Mouse (Mus musculus): ENCODE data around the gene Noxred1. TPM values are rescaled to one million over a fixed set of nuclear protein-coding genes. Genes with fewer than 3 reads are reported as not detected.
A peak's percentile ranks its signal among the peaks of the same experiment; 100 is the strongest.
"Not testable (repeated sequence)": the region's sequence is repeated elsewhere in the genome, so short reads cannot be mapped to it uniquely, and the experiment has no call there.

Noxred1 gene
- polyA plus RNA-seq, 1 experiment from 2014 or later, result 1.6 TPM

DNA sequence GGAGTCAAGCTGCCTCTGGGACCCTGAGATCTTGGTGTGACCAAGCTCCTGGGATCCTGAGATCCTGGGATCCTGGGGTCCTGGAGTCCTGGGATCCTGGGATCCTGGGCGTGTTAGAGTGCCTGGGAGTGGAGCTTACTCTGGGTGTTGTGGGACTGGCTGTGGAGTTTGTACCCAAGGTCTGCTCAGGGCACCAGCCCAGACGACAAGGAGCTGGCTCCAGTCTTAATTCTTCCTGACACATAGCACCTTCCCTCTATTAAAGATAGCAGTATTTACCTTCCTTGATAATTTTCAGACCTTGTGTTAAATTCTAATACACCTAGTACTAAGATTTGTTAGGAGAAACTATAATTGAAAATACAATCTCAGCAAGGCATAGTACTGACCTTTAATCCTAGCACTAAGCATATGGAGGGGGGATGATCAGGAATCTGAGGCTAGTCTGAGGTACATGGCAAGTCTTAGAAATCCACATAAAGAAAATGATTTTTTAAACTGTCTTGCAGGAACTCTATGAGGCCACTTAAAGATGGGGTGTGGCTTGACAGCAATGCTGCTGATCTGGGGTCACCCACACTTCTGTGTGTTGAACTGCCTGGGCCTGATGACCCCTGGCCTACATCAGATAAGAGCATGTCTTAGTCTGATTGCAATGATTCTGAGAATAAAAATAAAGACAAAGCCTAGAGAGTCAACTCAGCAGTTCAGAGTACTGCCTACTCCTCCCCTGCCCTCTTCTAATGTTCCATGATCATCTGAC lies 25.5 kb downstream of the Noxred1 start:
- no peaks in the 10 kb centered on the region for H3K4me1 ChIP-seq (replicated peaks; ENCODE audit: control insufficient read depth, insufficient read depth, low read length)
- H3K9me3 ChIP-seq (ENCODE audit: control insufficient read depth, low read length), result no peaks in the 10 kb centered on the region
- H3K4me2 ChIP-seq (ENCODE audit: low read length), result no peak overlapping the region
- no peaks in the 10 kb centered on the region for H3K36me3 ChIP-seq (ENCODE audit: control insufficient read depth, insufficient read depth)
- H3K4me3 ChIP-seq (replicated peaks; ENCODE audit: low read length), result no peak overlapping the region
- no peak overlapping the region for H3K27ac ChIP-seq (ENCODE audit: low read length)
- no peaks in the 10 kb centered on the region for H3K27me3 ChIP-seq (replicated peaks; ENCODE audit: control insufficient read depth, insufficient read depth, low read length)
- no peak overlapping the region for H3K9ac ChIP-seq (replicated peaks; ENCODE audit: low read depth, low read length)
- ATAC-seq, result no peak
- WGBS, result 60% methylated on average over 2 of the region's 2 CpGs

DNA sequence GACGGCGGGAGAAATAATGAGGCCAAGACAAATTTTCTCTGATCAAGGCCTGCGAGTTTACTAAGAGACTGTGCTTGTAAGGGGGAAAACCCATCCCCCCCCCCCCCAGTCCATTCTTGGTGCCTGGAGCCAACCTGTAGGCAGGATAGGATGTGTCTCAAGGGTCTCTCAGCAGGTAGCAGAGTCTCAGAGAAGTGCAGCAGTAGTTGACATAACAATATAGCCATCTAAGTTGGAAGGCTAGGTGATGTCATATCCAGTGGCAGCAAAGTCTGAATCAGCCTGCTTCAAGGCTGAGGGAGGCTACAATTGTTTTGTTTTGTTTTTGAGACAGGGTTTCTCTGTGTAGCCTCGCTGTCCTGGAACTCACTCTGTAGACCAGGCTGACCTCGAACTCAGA lies 32.7 kb downstream of the Noxred1 start:
- ATAC-seq; H3K36me3 ChIP-seq (ENCODE audit: control insufficient read depth, insufficient read depth); H3K4me1 ChIP-seq (replicated peaks; ENCODE audit: control insufficient read depth, insufficient read depth, low read length); H3K27ac ChIP-seq (ENCODE audit: low read length); H3K4me2 ChIP-seq (ENCODE audit: low read length); H3K4me3 ChIP-seq (replicated peaks; ENCODE audit: low read length); H3K9ac ChIP-seq (replicated peaks; ENCODE audit: low read depth, low read length); H3K27me3 ChIP-seq (replicated peaks; ENCODE audit: control insufficient read depth, insufficient read depth, low read length); H3K9me3 ChIP-seq (ENCODE audit: control insufficient read depth, low read length): not testable (repeated sequence)
- 84% methylated on average over 5 of the region's 5 CpGs for WGBS

DNA sequence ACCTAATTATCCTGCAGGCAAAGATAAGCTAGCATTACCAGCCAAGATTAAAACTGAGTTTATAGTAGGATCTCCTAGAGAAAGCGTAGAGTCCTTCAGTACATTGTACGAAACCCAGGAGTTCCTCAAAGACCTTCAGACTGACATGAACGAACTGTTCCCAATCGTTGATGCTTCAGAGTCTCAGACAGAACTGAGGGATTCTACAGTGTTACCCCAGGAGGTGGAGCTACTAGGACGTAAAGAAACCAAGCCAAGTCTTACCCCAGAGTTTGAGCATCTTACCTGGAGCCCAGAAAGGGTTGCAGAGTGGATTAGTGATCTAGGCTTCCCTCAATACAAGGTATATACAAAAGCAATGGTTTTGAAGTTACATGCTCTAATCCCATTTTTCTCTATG lies 36.8 kb downstream of the Noxred1 start:
- no peak for ATAC-seq
- Histone ChIP-seq H3K4me3 (replicated peaks; ENCODE audit: low read length) (no peak overlapping the region), H3K27ac (ENCODE audit: low read length) (no peak overlapping the region), H3K9ac (replicated peaks; ENCODE audit: low read depth, low read length) (no peak overlapping the region), H3K4me2 (ENCODE audit: low read length) (no peak overlapping the region), H3K27me3 (replicated peaks; ENCODE audit: control insufficient read depth, insufficient read depth, low read length) (no peaks in the 10 kb centered on the region), H3K9me3 (ENCODE audit: control insufficient read depth, low read length) (no peaks in the 10 kb centered on the region), H3K36me3 (ENCODE audit: control insufficient read depth, insufficient read depth) (no peaks in the 10 kb centered on the region), H3K4me1 (replicated peaks; ENCODE audit: control insufficient read depth, insufficient read depth, low read length) (peaks cover 7% of the 10 kb centered on the region)
- 72% methylated on average over 5 of the region's 5 CpGs for WGBS

DNA sequence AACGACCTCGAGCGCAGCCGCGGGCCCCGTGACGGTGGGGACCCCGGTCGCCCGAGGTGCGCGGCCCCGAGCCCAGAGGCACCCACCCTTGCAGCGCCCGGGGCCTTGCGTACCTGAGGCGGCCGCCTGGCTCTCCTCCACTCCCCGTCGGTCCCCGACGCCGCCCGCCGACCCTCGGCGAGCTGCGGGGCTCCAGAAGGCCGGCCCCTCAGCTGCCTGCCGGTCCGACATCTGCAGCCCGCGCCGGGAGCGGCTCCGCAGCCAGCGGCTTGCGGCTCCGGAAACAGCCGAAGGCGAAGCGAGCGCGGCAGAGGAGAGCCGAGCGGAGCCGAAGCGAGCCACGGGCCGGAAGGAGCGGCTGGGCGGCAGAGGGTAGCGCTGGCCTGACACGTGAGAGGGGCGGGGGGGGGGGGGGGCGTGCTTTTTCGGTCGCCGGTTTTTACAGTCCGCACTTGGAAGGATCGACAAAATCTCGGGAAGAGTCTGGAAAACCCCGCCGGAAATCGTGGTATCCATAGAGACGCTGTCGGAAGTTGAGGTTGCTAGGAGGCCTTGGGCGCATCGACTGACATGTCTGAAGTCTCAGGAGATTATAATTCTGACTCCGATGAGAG lies 38.5 kb downstream of the Noxred1 start, which contains the start of gene Tmed8:
TSS of gene Tmed8 (minus strand) at position 482 of the 614 bp plus-strand sequence.
- peak within 1 kb of the TSS; percentile 87 for H3K4me3 ChIP-seq (replicated peaks; ENCODE audit: low read length)
- ATAC-seq, result peak; percentile 96
- no peaks in the 10 kb centered on the region for H3K27me3 ChIP-seq (replicated peaks; ENCODE audit: control insufficient read depth, insufficient read depth, low read length)
- H3K9ac ChIP-seq (replicated peaks; ENCODE audit: low read depth, low read length), result peak within 1 kb of the TSS; percentile 95
- no peaks in the 10 kb centered on the region for H3K36me3 ChIP-seq (ENCODE audit: control insufficient read depth, insufficient read depth)
- H3K27ac ChIP-seq (ENCODE audit: low read length), result peak within 1 kb of the TSS; percentile 93
- peaks cover 7% of the 10 kb centered on the region for H3K4me1 ChIP-seq (replicated peaks; ENCODE audit: control insufficient read depth, insufficient read depth, low read length)
- no peaks in the 10 kb centered on the region for H3K9me3 ChIP-seq (ENCODE audit: control insufficient read depth, low read length)
- WGBS, result under 1% methylated on average over 56 of the region's 70 CpGs
- peak within 1 kb of the TSS; percentile 82 for H3K4me2 ChIP-seq (ENCODE audit: low read length)

DNA sequence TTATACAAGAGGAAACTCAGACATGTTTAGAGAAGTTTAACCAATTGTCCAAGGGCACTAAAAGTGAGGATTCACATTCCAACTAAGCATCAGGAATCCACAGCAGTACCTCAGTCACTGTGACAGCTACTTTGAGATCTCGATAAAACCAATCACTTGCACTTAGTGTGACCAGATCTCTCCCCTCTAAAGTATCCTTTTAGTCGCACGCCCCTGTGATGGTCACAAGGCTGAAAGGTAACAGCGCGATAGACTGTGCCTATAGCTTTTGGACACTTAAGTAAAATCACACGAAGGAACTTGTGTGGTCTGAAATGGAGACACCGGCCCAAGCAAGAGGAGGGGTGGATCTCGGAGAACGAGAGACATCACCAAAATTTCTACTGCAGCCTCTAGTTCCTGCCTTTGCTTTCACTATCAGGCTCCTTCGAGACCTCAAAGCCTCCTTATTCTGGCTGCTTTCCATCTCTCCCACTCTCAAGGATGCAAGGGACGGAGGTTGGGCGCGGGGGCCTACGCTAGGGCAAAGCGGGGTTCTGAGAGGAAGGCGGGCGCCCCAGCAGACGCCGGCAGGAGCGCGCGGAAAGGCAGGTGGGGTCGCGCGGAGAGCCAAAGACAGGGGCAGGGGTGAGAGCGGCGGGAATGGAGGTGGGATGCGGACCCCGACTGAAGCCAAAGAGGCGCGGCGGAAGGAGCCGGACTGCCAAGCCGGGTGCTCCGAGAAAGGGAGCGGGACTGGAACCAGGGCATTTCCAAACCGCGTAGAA lies 39.1 kb downstream of the Noxred1 start, which contains the start of gene Samd15:
TSS of gene Samd15 (plus strand) at position 518 of the 767 bp plus-strand sequence.
- Histone ChIP-seq H3K36me3 (ENCODE audit: control insufficient read depth, insufficient read depth) (no peaks in the 10 kb centered on the region), H3K9me3 (ENCODE audit: control insufficient read depth, low read length) (no peaks in the 10 kb centered on the region), H3K4me2 (ENCODE audit: low read length) (peak within 1 kb of the TSS; percentile 82), H3K27ac (ENCODE audit: low read length) (peak within 1 kb of the TSS; percentile 93), H3K27me3 (replicated peaks; ENCODE audit: control insufficient read depth, insufficient read depth, low read length) (no peaks in the 10 kb centered on the region), H3K4me1 (replicated peaks; ENCODE audit: control insufficient read depth, insufficient read depth, low read length) (peaks cover 7% of the 10 kb centered on the region), H3K9ac (replicated peaks; ENCODE audit: low read depth, low read length) (peak within 1 kb of the TSS; percentile 95), H3K4me3 (replicated peaks; ENCODE audit: low read length) (peak within 1 kb of the TSS; percentile 87)
- ATAC-seq, result peak; percentile 68
- WGBS, result under 1% methylated on average over 38 of the region's 38 CpGs

DNA sequence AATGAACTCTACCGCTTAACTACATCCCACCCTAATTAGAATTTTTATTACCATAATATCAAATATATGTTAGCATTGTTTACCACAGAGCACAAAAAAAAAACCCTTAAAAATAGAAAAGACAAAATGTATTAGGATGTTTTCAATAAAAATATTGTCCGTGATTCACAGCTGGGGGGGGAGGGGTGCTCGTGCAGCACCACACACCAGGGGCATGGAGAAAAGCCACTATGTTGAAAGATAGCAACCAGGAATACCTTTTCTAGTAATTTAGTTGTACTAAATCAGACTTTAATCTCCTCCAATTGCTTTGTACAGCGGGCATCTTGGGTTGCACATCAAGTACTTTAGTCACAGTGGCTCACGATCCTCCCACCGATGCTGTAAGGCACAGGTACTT lies 39.7 kb downstream of the Noxred1 start:
- H3K4me3 ChIP-seq (replicated peaks; ENCODE audit: low read length), result peak overlapping the region; percentile 87
- no peaks in the 10 kb centered on the region for H3K27me3 ChIP-seq (replicated peaks; ENCODE audit: control insufficient read depth, insufficient read depth, low read length)
- H3K9ac ChIP-seq (replicated peaks; ENCODE audit: low read depth, low read length), result 0 out of 2 replicates have a peak overlapping the region, but pooled peaks have one; percentile 95
- ATAC-seq, result no peak
- 43% methylated on average over 6 of the region's 6 CpGs for WGBS
- H3K36me3 ChIP-seq (ENCODE audit: control insufficient read depth, insufficient read depth), result no peaks in the 10 kb centered on the region
- no peaks in the 10 kb centered on the region for H3K9me3 ChIP-seq (ENCODE audit: control insufficient read depth, low read length)
- peaks cover 7% of the 10 kb centered on the region for H3K4me1 ChIP-seq (replicated peaks; ENCODE audit: control insufficient read depth, insufficient read depth, low read length)
- peak overlapping the region; percentile 82 for H3K4me2 ChIP-seq (ENCODE audit: low read length)
- H3K27ac ChIP-seq (ENCODE audit: low read length), result no peak overlapping the region

DNA sequence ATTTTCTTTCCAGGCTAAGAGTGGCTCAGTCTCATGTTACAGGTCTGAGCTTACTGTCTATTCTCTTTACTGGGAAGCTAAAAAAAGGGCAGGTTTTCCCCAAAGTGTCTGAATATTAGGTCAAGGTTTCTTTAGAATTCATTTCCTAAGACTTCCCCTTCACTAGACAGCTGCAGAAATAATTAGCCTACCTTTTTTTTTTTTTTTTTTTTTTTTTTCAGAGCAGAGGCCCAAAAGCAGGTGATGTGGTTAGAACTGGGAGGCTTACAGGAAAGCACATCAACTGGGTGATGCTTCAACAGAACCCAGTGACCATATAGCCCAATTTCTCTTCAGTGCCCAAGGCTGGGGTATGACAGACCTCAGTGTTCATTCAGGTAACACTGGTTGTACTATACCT lies 42.2 kb downstream of the Noxred1 start:
- no peak for ATAC-seq
- no peak overlapping the region for H3K4me3 ChIP-seq (replicated peaks; ENCODE audit: low read length)
- H3K4me2 ChIP-seq (ENCODE audit: low read length), result no peak overlapping the region
- peaks cover 7% of the 10 kb centered on the region for H3K4me1 ChIP-seq (replicated peaks; ENCODE audit: control insufficient read depth, insufficient read depth, low read length)
- H3K27me3 ChIP-seq (replicated peaks; ENCODE audit: control insufficient read depth, insufficient read depth, low read length), result no peaks in the 10 kb centered on the region
- H3K27ac ChIP-seq (ENCODE audit: low read length), result no peak overlapping the region
- no peaks in the 10 kb centered on the region for H3K36me3 ChIP-seq (ENCODE audit: control insufficient read depth, insufficient read depth)
- H3K9ac ChIP-seq (replicated peaks; ENCODE audit: low read depth, low read length), result no peak overlapping the region
- H3K9me3 ChIP-seq (ENCODE audit: control insufficient read depth, low read length), result no peaks in the 10 kb centered on the region

DNA sequence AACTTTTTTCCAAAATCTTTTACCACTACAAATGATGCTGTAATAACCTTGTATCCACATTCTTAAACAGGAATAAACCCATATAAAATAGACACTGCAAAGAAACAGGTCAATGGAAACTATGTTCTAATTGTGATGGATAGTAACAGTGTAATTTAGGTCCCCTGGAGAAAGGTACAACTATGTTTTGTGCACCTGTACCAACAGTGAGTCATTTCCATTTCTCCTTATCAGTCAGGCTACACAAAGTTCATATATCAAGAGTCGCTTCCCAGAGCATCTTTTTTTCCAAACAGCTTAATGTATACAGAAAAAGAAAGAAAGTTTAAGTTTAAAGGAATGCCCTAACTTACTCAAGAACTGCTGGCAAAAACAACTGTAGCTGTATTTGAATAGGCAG lies 43.5 kb downstream of the Noxred1 start:
- Histone ChIP-seq H3K4me1 (replicated peaks; ENCODE audit: control insufficient read depth, insufficient read depth, low read length) (peaks cover 7% of the 10 kb centered on the region), H3K27me3 (replicated peaks; ENCODE audit: control insufficient read depth, insufficient read depth, low read length) (no peaks in the 10 kb centered on the region), H3K4me2 (ENCODE audit: low read length) (no peak overlapping the region), H3K36me3 (ENCODE audit: control insufficient read depth, insufficient read depth) (no peaks in the 10 kb centered on the region), H3K9me3 (ENCODE audit: control insufficient read depth, low read length) (no peaks in the 10 kb centered on the region), H3K27ac (ENCODE audit: low read length) (no peak overlapping the region), H3K4me3 (replicated peaks; ENCODE audit: low read length) (no peak overlapping the region), H3K9ac (replicated peaks; ENCODE audit: low read depth, low read length) (no peak overlapping the region)
- no peak for ATAC-seq
- WGBS, result 95% methylated on average over 1 of the region's 1 CpGs

DNA sequence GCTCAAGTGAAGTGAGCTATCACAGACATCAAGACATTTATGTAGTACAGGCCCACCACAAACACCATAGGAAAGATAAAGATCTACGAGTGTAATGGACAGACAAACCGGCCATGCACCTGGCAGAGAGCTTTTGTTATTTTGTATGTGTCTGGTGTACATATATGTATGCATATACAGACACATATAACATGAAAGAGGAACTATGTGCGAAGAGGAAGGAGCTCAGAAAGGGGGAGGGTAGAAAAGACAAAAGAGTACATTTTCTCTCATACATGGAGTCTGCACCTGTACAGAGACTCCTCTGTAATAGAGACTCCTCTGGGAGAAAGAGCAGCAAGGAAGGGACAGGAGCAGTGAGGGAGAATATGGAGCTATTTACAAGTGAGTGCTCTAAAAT lies 45.5 kb downstream of the Noxred1 start:
- no peaks in the 10 kb centered on the region for H3K36me3 ChIP-seq (ENCODE audit: control insufficient read depth, insufficient read depth)

More for the DNA sequence above, 45.5 kb downstream of the Noxred1 start:
- no peak overlapping the region for H3K27ac ChIP-seq (ENCODE audit: low read length)
- H3K9ac ChIP-seq (replicated peaks; ENCODE audit: low read depth, low read length), result no peak overlapping the region
- ATAC-seq, result no peak
- no peak overlapping the region for H3K4me2 ChIP-seq (ENCODE audit: low read length)
- H3K9me3 ChIP-seq (ENCODE audit: control insufficient read depth, low read length), result no peaks in the 10 kb centered on the region
- 98% methylated on average over 3 of the region's 3 CpGs for WGBS
- no peaks in the 10 kb centered on the region for H3K4me1 ChIP-seq (replicated peaks; ENCODE audit: control insufficient read depth, insufficient read depth, low read length)
- H3K4me3 ChIP-seq (replicated peaks; ENCODE audit: low read length), result no peak overlapping the region
- H3K27me3 ChIP-seq (replicated peaks; ENCODE audit: control insufficient read depth, insufficient read depth, low read length), result no peaks in the 10 kb centered on the region

Data from forebrain, embryonic 16.5 days (tissue).